Mouse (Mus musculus): ENCODE measurements around the gene Zdhhc14. TPM values are rescaled to one million over a fixed set of nuclear protein-coding genes. Genes with fewer than 3 reads are reported as not detected.

Gene Zdhhc14
- polyA plus RNA-seq, 1 experiment from 2014 or later: 6.1 TPM

DNA sequence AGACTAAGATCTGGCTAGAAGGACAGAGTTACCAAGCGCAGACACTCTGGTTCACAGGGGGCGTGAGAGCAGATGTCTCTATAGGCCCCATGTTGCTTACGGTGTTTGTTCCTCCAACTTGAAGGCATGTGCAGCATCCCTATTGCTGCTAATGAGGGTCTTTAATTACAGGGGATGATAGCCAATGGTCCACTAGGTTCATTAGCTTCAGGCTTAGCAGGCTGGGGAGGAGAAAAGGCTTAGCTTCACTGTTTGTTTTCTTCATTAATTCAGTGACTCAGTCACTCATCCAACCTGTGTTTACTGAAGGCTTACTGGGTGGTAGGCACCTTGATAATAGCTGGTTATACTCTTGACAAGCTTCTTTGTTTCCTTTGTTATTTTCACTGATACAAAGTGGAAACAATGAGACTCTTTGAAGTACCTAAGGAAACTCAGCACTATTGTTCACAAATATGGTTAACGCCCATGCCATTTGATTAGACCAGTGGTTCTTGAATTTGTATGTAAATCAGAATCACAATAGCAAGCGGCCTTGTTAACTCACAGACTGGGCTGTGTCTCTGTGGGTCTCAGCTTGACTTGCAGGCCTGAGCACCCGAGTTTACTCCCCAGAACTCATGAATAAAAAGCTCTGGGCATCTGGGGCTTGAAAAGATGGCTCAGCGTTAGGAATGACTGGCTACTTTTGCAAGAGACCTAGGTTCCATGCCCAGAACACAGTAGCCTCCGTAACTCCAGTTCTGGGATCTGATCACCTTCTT is 168.1 kb downstream of the Zdhhc14 start:
- WGBS: 33% methylated on average over 8 of the region's 8 CpGs
- H3K4me2 ChIP-seq (replicated peaks): no peak overlapping the region
- no peak overlapping the region for H3K9ac ChIP-seq
- 0 out of 2 replicates have a peak overlapping the region, but pooled peaks have one; percentile 46 for H3K27ac ChIP-seq
- no peaks in the 10 kb centered on the region for H3K9me3 ChIP-seq (replicated peaks)
- no peaks in the 10 kb centered on the region for H3K27me3 ChIP-seq
- H3K4me1 ChIP-seq: peaks cover 9% of the 10 kb centered on the region; the same call in 1 of the 2 replicates
- H3K36me3 ChIP-seq: no peaks in the 10 kb centered on the region
- ATAC-seq (ENCODE audit: low FRiP score): peak; percentile 58
- H3K4me3 ChIP-seq: no peak overlapping the region

- no peak overlapping the region for H3K9ac ChIP-seq
- ATAC-seq (ENCODE audit: low FRiP score): no peak
- H3K9me3 ChIP-seq (replicated peaks): no peaks in the 10 kb centered on the region
- 81% methylated on average over 8 of the region's 8 CpGs for WGBS
- H3K4me1 ChIP-seq: 0 out of 2 replicates have a peak, but pooled peaks cover 4% of the 10 kb centered on the region
- H3K36me3 ChIP-seq: no peaks in the 10 kb centered on the region
- H3K4me3 ChIP-seq: no peak overlapping the region
- H3K27ac ChIP-seq: no peak overlapping the region
- no peak overlapping the region for H3K4me2 ChIP-seq (replicated peaks)
- no peaks in the 10 kb centered on the region for H3K27me3 ChIP-seq
These were observed 174.3 kb downstream of the Zdhhc14 start for GRCm38 (mm10) chr17:5666652-5667051.

DNA sequence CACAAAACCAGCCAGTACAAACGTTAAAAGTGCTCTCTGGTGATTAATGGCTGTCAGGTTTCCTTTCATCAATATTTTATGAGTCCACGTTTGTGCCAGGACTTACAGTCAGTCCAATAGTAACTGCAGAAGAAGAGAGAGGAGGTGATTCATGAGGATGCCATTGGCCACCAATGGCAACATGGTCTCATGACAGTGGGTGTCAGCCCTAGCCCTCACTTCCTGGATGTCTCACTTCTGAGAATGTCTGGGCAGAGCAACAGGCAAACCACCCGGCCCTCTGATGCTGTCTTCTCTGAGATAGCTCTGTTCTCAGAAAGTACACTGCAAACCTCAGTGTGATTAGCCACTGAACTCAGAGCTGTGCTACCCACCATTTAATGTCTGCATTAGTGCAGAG is 176.1 kb downstream of the Zdhhc14 start:
- H3K27ac ChIP-seq: no peak overlapping the region
- H3K27me3 ChIP-seq: no peaks in the 10 kb centered on the region
- ATAC-seq (ENCODE audit: low FRiP score): no peak
- H3K4me2 ChIP-seq (replicated peaks): no peak overlapping the region
- H3K4me3 ChIP-seq: no peak overlapping the region
- no peaks in the 10 kb centered on the region for H3K9me3 ChIP-seq (replicated peaks)
- H3K36me3 ChIP-seq: no peaks in the 10 kb centered on the region
- H3K9ac ChIP-seq: no peak overlapping the region
- H3K4me1 ChIP-seq: 0 out of 2 replicates have a peak, but pooled peaks cover 4% of the 10 kb centered on the region
- 63% methylated on average over 3 of the region's 3 CpGs for WGBS

DNA sequence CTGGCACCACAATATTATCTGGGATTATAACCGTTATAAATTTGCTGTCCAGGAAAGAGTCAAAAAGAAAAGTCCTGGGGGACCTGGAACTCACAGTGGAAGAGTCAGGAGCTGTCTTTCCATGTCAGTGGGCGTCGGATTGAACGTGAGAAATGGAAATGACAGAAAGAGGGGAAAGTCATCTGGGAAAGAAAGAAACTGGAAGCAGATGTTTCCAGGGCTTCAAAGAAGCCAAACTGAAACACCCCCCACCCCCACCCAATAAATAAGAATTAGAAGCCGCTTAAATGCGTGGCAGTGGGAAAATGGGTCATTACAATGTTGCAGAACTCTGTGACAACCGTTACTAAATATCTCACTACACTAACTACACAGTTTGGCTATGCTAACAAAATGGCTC is 176.6 kb downstream of the Zdhhc14 start:
- H3K27me3 ChIP-seq: no peaks in the 10 kb centered on the region
- ATAC-seq (ENCODE audit: low FRiP score): no peak
- 62% methylated on average over 7 of the region's 7 CpGs for WGBS
- H3K27ac ChIP-seq: no peak overlapping the region
- H3K4me3 ChIP-seq: no peak overlapping the region
- no peak overlapping the region for H3K9ac ChIP-seq
- H3K9me3 ChIP-seq (replicated peaks): no peaks in the 10 kb centered on the region
- H3K4me1 ChIP-seq: 0 out of 2 replicates have a peak, but pooled peaks cover 4% of the 10 kb centered on the region
- no peak overlapping the region for H3K4me2 ChIP-seq (replicated peaks)
- no peaks in the 10 kb centered on the region for H3K36me3 ChIP-seq

- Histone ChIP-seq H3K9ac (no peak overlapping the region), H3K36me3 (no peaks in the 10 kb centered on the region), H3K4me2 (replicated peaks) (no peak overlapping the region), H3K27ac (no peak overlapping the region), H3K27me3 (no peaks in the 10 kb centered on the region), H3K4me3 (no peak overlapping the region), H3K4me1 (peaks cover 4% of the 10 kb centered on the region; the same call in 1 of the 2 replicates), H3K9me3 (replicated peaks) (no peaks in the 10 kb centered on the region)
- ATAC-seq (ENCODE audit: low FRiP score): no peak
- WGBS: 65% methylated on average over 8 of the region's 8 CpGs
These were observed 183.6 kb downstream of the Zdhhc14 start for GRCm38 (mm10) chr17:5675951-5676350.

DNA sequence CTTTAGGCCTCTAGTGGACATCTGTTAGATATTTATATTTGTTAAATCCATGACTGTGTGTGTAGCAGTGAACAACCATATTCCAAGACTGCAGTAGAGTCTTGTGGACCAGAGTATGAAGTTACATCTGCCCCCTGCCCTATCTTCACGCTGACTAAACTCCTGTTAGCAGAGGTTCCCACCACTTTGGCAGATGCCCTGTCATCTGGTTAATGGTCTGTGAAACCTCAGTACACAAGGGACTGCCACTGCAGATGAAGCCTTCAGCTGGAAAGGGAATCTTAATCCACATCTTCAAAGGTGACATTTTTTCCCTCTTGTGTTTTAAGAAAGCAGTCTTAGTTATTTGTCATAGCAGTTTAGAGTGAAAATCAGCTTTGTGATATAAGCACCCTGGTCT is 187.0 kb downstream of the Zdhhc14 start:
- WGBS: 23% methylated on average over 1 of the region's 1 CpGs
- ATAC-seq (ENCODE audit: low FRiP score): no peak

DNA sequence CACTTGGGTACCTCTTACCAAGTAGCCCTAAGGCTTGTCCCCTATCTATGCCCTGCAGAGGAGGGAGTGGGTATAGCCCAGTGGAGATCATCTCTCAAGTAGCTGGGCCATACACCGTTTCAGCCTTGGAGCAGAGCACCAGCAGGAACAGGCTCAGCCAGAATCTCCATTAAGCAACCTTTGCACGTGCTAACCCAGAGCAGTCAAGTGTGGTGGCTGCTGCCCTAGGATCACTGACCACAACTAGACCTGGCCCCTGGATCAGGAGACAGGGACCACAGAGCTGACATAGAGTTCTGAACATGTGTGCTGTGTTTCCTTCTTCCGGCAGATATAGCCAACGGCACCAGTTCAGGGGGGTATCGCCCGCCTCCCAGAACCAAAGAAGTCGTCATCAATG is 193.0 kb downstream of the Zdhhc14 start:
- 93% methylated on average over 7 of the region's 7 CpGs for WGBS
- no peaks in the 10 kb centered on the region for H3K27me3 ChIP-seq
- no peaks in the 10 kb centered on the region for H3K9me3 ChIP-seq (replicated peaks)
- no peaks in the 10 kb centered on the region for H3K36me3 ChIP-seq
- no peak overlapping the region for H3K4me2 ChIP-seq (replicated peaks)
- no peak overlapping the region for H3K4me3 ChIP-seq
- H3K9ac ChIP-seq: no peak overlapping the region
- no peak for ATAC-seq (ENCODE audit: low FRiP score)
- no peaks in the 10 kb centered on the region for H3K4me1 ChIP-seq
- no peak overlapping the region for H3K27ac ChIP-seq

More for the DNA sequence above, 187.0 kb downstream of the Zdhhc14 start:
- Histone ChIP-seq H3K4me2 (replicated peaks) (no peak overlapping the region), H3K36me3 (no peaks in the 10 kb centered on the region), H3K27me3 (no peaks in the 10 kb centered on the region), H3K9ac (no peak overlapping the region), H3K4me1 (peaks cover 4% of the 10 kb centered on the region; the same call in 1 of the 2 replicates), H3K9me3 (replicated peaks) (no peaks in the 10 kb centered on the region), H3K4me3 (no peak overlapping the region), H3K27ac (no peak overlapping the region)

GRCm38 (mm10) chr17:5687810-5688209 is 195.5 kb downstream of the Zdhhc14 start:
- no peak for ATAC-seq (ENCODE audit: low FRiP score)
- 92% methylated on average over 4 of the region's 4 CpGs for WGBS

DNA sequence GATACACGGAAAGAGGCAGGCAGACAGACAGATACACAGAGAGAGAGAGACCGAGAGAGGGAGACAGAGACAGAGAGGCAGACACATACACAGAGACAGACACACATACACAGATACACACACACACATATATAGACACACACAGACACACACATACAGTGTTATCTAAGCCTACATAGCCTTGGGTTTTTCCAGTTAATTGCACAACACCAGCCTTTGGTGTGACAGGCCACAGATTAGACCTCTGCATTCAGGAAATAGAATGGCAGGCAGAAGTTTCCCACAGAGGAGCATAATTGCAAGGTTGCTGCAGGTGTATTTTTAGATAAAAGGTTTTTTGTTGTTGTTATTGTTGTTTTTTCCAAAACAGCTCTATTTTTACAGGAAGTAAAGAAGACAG is 195.9 kb downstream of the Zdhhc14 start:
- no peak overlapping the region for H3K4me2 ChIP-seq (replicated peaks)
- no peak overlapping the region for H3K9ac ChIP-seq
- no peaks in the 10 kb centered on the region for H3K9me3 ChIP-seq (replicated peaks)
- WGBS: 78% methylated on average over 2 of the region's 2 CpGs
- no peaks in the 10 kb centered on the region for H3K4me1 ChIP-seq
- no peak for ATAC-seq (ENCODE audit: low FRiP score)
- H3K4me3 ChIP-seq: no peak overlapping the region
- no peaks in the 10 kb centered on the region for H3K36me3 ChIP-seq
- H3K27ac ChIP-seq: no peak overlapping the region
- no peaks in the 10 kb centered on the region for H3K27me3 ChIP-seq

More at GRCm38 (mm10) chr17:5687810-5688209, 195.5 kb downstream of the Zdhhc14 start:
- Histone ChIP-seq H3K9ac (no peak overlapping the region), H3K36me3 (no peaks in the 10 kb centered on the region), H3K4me1 (no peaks in the 10 kb centered on the region), H3K27ac (no peak overlapping the region), H3K9me3 (replicated peaks) (no peaks in the 10 kb centered on the region), H3K4me3 (no peak overlapping the region), H3K27me3 (no peaks in the 10 kb centered on the region), H3K4me2 (replicated peaks) (no peak overlapping the region)

- no peak overlapping the region for H3K4me3 ChIP-seq
- H3K4me1 ChIP-seq: no peaks in the 10 kb centered on the region
- H3K27me3 ChIP-seq: no peaks in the 10 kb centered on the region
- ATAC-seq (ENCODE audit: low FRiP score): no peak
- H3K9me3 ChIP-seq (replicated peaks): no peaks in the 10 kb centered on the region
- H3K27ac ChIP-seq: no peak overlapping the region
- no peaks in the 10 kb centered on the region for H3K36me3 ChIP-seq
- H3K9ac ChIP-seq: no peak overlapping the region
- H3K4me2 ChIP-seq (replicated peaks): no peak overlapping the region
These were observed 196.3 kb downstream of the Zdhhc14 start for GRCm38 (mm10) chr17:5688669-5689068.

GRCm38 (mm10) chr17:5690746-5691535 is 198.6 kb downstream of the Zdhhc14 start:
- no peaks in the 10 kb centered on the region for H3K9me3 ChIP-seq (replicated peaks)
- H3K4me2 ChIP-seq (replicated peaks): no peak overlapping the region
- no peak overlapping the region for H3K9ac ChIP-seq
- no peak for ATAC-seq (ENCODE audit: low FRiP score)
- H3K4me3 ChIP-seq: no peak overlapping the region
- 84% methylated on average over 8 of the region's 8 CpGs for WGBS
- no peaks in the 10 kb centered on the region for H3K4me1 ChIP-seq
- no peaks in the 10 kb centered on the region for H3K27me3 ChIP-seq
- H3K36me3 ChIP-seq: no peaks in the 10 kb centered on the region
- H3K27ac ChIP-seq: no peak overlapping the region

- H3K27me3 ChIP-seq: no peaks in the 10 kb centered on the region
- WGBS: 88% methylated on average over 3 of the region's 3 CpGs
- no peaks in the 10 kb centered on the region for H3K9me3 ChIP-seq (replicated peaks)
These were observed 200.3 kb downstream of the Zdhhc14 start for GRCm38 (mm10) chr17:5692661-5693060.

More at GRCm38 (mm10) chr17:5692661-5693060, 200.3 kb downstream of the Zdhhc14 start:
- H3K27ac ChIP-seq: no peak overlapping the region
- no peak overlapping the region for H3K4me2 ChIP-seq (replicated peaks)
- H3K9ac ChIP-seq: no peak overlapping the region
- no peaks in the 10 kb centered on the region for H3K36me3 ChIP-seq
- H3K4me3 ChIP-seq: no peak overlapping the region
- no peaks in the 10 kb centered on the region for H3K4me1 ChIP-seq
- no peak for ATAC-seq (ENCODE audit: low FRiP score)

All from hindbrain, embryonic 12.5 days (tissue).